Mouse (Mus musculus) bone marrow macrophage, adult 2 months (primary cell): ENCODE results near the gene Gstm3.

Source experiments
- CTCF ChIP-seq: IDR thresholded peaks from 2 replicates; pipeline ENCODE4 v1.5.1; 2012; ENCODE audit warnings: low read depth, mild to moderate bottlenecking, low read length, moderate library complexity
- POLR2A ChIP-seq: IDR thresholded peaks from 2 replicates; pipeline ENCODE4 v1.6.1; 2012; ENCODE audit warnings: mild to moderate bottlenecking, low read depth, low read length, borderline replicate concordance

DNA sequence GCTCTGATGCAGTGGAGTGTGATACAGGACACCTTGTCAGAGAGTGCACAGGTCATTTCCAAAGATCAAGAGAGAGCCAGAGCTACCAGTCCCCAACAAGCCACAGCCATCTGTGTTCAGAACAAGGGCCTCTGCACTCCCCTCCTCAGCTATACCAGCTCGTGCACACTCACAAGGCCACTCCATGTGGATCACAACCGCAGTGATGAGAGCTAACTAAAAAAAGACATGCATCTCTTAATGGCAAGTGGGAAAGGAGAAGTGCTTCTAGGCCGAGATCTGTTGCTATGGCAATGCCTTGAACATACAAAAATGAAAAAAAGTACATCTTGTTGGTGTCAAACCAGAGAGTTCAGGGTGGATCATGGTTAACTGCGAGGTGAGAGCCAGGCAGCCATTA is 29.3 kb downstream of the Gstm3 start:
- no peak for TF ChIP-seq CTCF
- TF ChIP-seq POLR2A, result no peak
